Mouse (Mus musculus): ENCODE measurements at regions not wholly inside any gene's neighbourhood (a gene's known extent, or its start where the extent isn't known, plus 50 kb on each side); places are given as distances from the start of the nearest gene placed in this dataset.

- TF ChIP-seq CTCF (IDR thresholded peaks at IDR 0.05; ENCODE audit: low read depth, low read length): no peak
- no peak for TF ChIP-seq TAL1 (conservative IDR thresholded peaks at IDR 0.05; ENCODE audit: low read depth, low read length)
- TF ChIP-seq POLR2AphosphoS5 (IDR thresholded peaks at IDR 0.05; ENCODE audit: insufficient replicate concordance, low read depth, low read length): no peak
- TF ChIP-seq GATA1 (IDR thresholded peaks at IDR 0.05; ENCODE audit: borderline replicate concordance, low read length): no peak
These were observed 169.5 kb upstream of the Atp2b1 start for GRCm38 (mm10) chr10:98744662-98745061.
